Comparison of ENCODE assay signal across 19 mouse cellular contexts in the genomic region with DNA sequence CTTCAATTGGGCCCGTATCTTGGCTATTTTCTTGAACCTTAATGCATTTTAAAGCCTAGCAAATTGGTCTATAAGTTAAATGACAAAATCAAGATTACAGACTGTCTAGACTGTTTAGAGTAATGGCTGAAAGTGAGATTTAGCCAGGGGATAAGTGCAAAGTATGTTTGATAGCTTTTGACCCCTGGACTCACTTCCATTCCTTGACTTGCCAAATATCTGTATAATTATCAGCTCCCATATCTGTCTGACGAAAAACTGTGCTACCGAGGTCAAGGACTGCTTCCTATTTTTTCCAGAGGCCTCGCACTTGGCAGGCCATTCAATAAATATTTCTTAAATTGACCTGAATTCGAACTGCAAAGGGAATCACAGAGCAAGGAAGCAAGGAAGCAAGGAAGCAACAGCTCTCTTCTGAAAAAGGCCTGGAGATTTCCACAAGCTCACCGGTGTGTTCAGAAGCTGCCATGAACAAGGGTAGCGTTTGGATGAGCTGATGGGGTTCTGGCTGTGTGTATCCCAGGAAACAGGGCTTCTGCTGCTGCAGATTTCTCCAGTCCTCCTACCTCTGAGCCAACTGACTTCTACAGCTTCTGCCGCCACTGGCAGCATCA.
A peak's percentile ranks its signal among the peaks of the same experiment; 100 is the strongest.
DNase-seq lines count a peak whose midpoint lies in the region; ATAC-seq lines count a peak whose summit lies in the region.
"Had no signal": no experiment of that assay in that cellular context is flagged by ENCODE, and none has a peak within 500 bp of the region (broad histone marks: within the 10 kb centered on the region; RNA-seq: fewer than 3 reads in every experiment).

No protein-coding gene starts in this region.

- H3K36me3 ChIP-seq in forebrain, embryonic 12.5 days (replicated peaks): peaks cover 61% of the 10 kb centered on the region
- peaks cover 8% of the 10 kb centered on the region for H3K36me3 ChIP-seq in forebrain, embryonic 16.5 days (ENCODE audit: control insufficient read depth, insufficient read depth)
- peaks cover 34% of the 10 kb centered on the region for H3K36me3 ChIP-seq in hindbrain, embryonic 14.5 days (replicated peaks; ENCODE audit: control insufficient read depth, insufficient read depth)
- no peaks in the 10 kb centered on the region for H3K36me3 ChIP-seq in hindbrain, embryonic 16.5 days (ENCODE audit: control insufficient read depth, insufficient read depth, low read length)
- peaks cover 16% of the 10 kb centered on the region for H3K36me3 ChIP-seq in kidney, embryonic 15.5 days
- H3K36me3 ChIP-seq: stomach, embryonic 15.5 days had no signal

- no peak overlapping the region for H3K4me2 ChIP-seq in forebrain, embryonic 12.5 days
- no peak overlapping the region for H3K4me2 ChIP-seq in forebrain, embryonic 16.5 days (ENCODE audit: low read length)
- H3K4me2 ChIP-seq in hindbrain, embryonic 14.5 days (replicated peaks): no peak overlapping the region
- no peak overlapping the region for H3K4me2 ChIP-seq in hindbrain, embryonic 16.5 days (ENCODE audit: low read length)
- H3K4me2 ChIP-seq in kidney, embryonic 15.5 days: no peak overlapping the region
- H3K4me2 ChIP-seq: stomach, embryonic 15.5 days had no signal

- WGBS in forebrain, embryonic 12.5 days: 89% methylated on average over 8 of the region's 8 CpGs
- 80% methylated on average over 8 of the region's 8 CpGs for WGBS in forebrain, embryonic 16.5 days
- 84% methylated on average over 8 of the region's 8 CpGs for WGBS in hindbrain, embryonic 14.5 days
- WGBS in hindbrain, embryonic 16.5 days: 70% methylated on average over 8 of the region's 8 CpGs
- WGBS in kidney, embryonic 15.5 days: 57% methylated on average over 8 of the region's 8 CpGs

- ATAC-seq in forebrain, embryonic 12.5 days (ENCODE audit: low FRiP score): no peak
- ATAC-seq in forebrain, embryonic 16.5 days: no peak
- no peak for ATAC-seq in hindbrain, embryonic 14.5 days (ENCODE audit: low FRiP score)
- ATAC-seq in hindbrain, embryonic 16.5 days: no peak
- ATAC-seq in kidney, embryonic 15.5 days (replicated peaks; ENCODE audit: low FRiP score): no peak
- ATAC-seq: inflammation-experienced regulatory T-cells, adult 6 months; liver, postnatal 0 days had no signal

- intact Hi-C loops in left cerebral cortex, postnatal 10 days (cut with DNase I): no loop called here

- H3K4me1 ChIP-seq in forebrain, embryonic 12.5 days: peaks cover 4% of the 10 kb centered on the region; the same call in 1 of the 2 replicates
- H3K4me1 ChIP-seq in forebrain, embryonic 16.5 days (replicated peaks; ENCODE audit: control insufficient read depth, insufficient read depth, low read length): 0 out of 2 replicates have a peak, but pooled peaks cover 4% of the 10 kb centered on the region
- H3K4me1 ChIP-seq in hindbrain, embryonic 14.5 days (replicated peaks; ENCODE audit: control insufficient read depth, insufficient read depth, low read length): 0 out of 2 replicates have a peak, but pooled peaks cover 5% of the 10 kb centered on the region
- H3K4me1 ChIP-seq in hindbrain, embryonic 16.5 days (ENCODE audit: control insufficient read depth, insufficient read depth, low read depth, low read length): no peaks in the 10 kb centered on the region
- 0 out of 2 replicates have a peak, but pooled peaks cover 6% of the 10 kb centered on the region for H3K4me1 ChIP-seq in kidney, embryonic 15.5 days

- H3K27me3 ChIP-seq in forebrain, embryonic 12.5 days: no peaks in the 10 kb centered on the region
- no peaks in the 10 kb centered on the region for H3K27me3 ChIP-seq in forebrain, embryonic 16.5 days (replicated peaks; ENCODE audit: control insufficient read depth, insufficient read depth, low read length)
- H3K27me3 ChIP-seq in hindbrain, embryonic 14.5 days (ENCODE audit: control insufficient read depth, insufficient read depth, low read length): no peaks in the 10 kb centered on the region
- H3K27me3 ChIP-seq in hindbrain, embryonic 16.5 days (replicated peaks; ENCODE audit: control insufficient read depth, insufficient read depth, low read length): no peaks in the 10 kb centered on the region
- H3K27me3 ChIP-seq in kidney, embryonic 15.5 days: no peaks in the 10 kb centered on the region
- H3K27me3 ChIP-seq: stomach, embryonic 15.5 days had no signal

- DNase-seq in hindbrain, embryonic 14.5 days (ENCODE audit: low spot score): no peak
- peak; percentile 53 for DNase-seq in kidney, postnatal 14 days
- peak; percentile 67 for DNase-seq in brain, adult 2 months (ENCODE audit: low read depth, low spot score)
- no peak for DNase-seq in left cerebral cortex, postnatal 10 days (ENCODE audit: extremely low spot score in 1 of 2, low spot score in 2 of 2)
- DNase-seq: B cell, adult 2 months; cerebellum, adult 18-20 months; cerebellum, postnatal 36 days; gastrocnemius, postnatal 14 days; heart, postnatal 4 days; liver, postnatal 0 days; lung, postnatal 36 days; right cerebral cortex, postnatal 14 days; thymus, adult 2 months had no signal

- H3K4me3 ChIP-seq in forebrain, embryonic 12.5 days (replicated peaks): no peak overlapping the region
- H3K4me3 ChIP-seq in forebrain, embryonic 16.5 days (replicated peaks; ENCODE audit: low read length): no peak overlapping the region
- H3K4me3 ChIP-seq in hindbrain, embryonic 14.5 days (replicated peaks; ENCODE audit: low read length): no peak overlapping the region
- H3K4me3 ChIP-seq in hindbrain, embryonic 16.5 days (ENCODE audit: low read length): no peak overlapping the region
- H3K4me3 ChIP-seq in kidney, embryonic 15.5 days (replicated peaks): no peak overlapping the region
- H3K4me3 ChIP-seq: stomach, embryonic 15.5 days had no signal

- H3K9ac ChIP-seq in forebrain, embryonic 12.5 days: no peak overlapping the region
- H3K9ac ChIP-seq in forebrain, embryonic 16.5 days (replicated peaks; ENCODE audit: low read depth, low read length): no peak overlapping the region
- no peak overlapping the region for H3K9ac ChIP-seq in hindbrain, embryonic 14.5 days
- H3K9ac ChIP-seq in hindbrain, embryonic 16.5 days (ENCODE audit: low read depth, low read length): no peak overlapping the region
- H3K9ac ChIP-seq in kidney, embryonic 15.5 days: no peak overlapping the region
- H3K9ac ChIP-seq: liver, postnatal 0 days; stomach, embryonic 15.5 days had no signal

- no peaks in the 10 kb centered on the region for H3K9me3 ChIP-seq in forebrain, embryonic 12.5 days
- no peaks in the 10 kb centered on the region for H3K9me3 ChIP-seq in forebrain, embryonic 16.5 days (ENCODE audit: control insufficient read depth, low read length)
- no peaks in the 10 kb centered on the region for H3K9me3 ChIP-seq in hindbrain, embryonic 14.5 days (ENCODE audit: control insufficient read depth, low read length)
- H3K9me3 ChIP-seq in hindbrain, embryonic 16.5 days (ENCODE audit: control insufficient read depth, low read length): no peaks in the 10 kb centered on the region
- H3K9me3 ChIP-seq in kidney, embryonic 15.5 days (replicated peaks): no peaks in the 10 kb centered on the region
- H3K9me3 ChIP-seq: stomach, embryonic 15.5 days had no signal

- 0 out of 2 replicates have a peak overlapping the region, but pooled peaks have one; percentile 8 for H3K27ac ChIP-seq in forebrain, embryonic 12.5 days
- H3K27ac ChIP-seq in forebrain, embryonic 16.5 days (ENCODE audit: low read length): no peak overlapping the region
- H3K27ac ChIP-seq in hindbrain, embryonic 14.5 days: 0 out of 2 replicates have a peak overlapping the region, but pooled peaks have one; percentile 23
- no peak overlapping the region for H3K27ac ChIP-seq in hindbrain, embryonic 16.5 days (ENCODE audit: low read depth, low read length)
- H3K27ac ChIP-seq in kidney, embryonic 15.5 days: no peak overlapping the region
- H3K27ac ChIP-seq: stomach, embryonic 15.5 days had no signal

Comparison
In these comparisons a context has a peak if more than half of its experiments do, and no peak if none do; other contexts are left out.
1. H3K27ac ChIP-seq: peak in forebrain, embryonic 12.5 days (single experiment) and hindbrain, embryonic 14.5 days (single experiment); none in forebrain, embryonic 16.5 days (single experiment), hindbrain, embryonic 16.5 days (single experiment) and kidney, embryonic 15.5 days (single experiment).
2. DNase-seq: peak in kidney, postnatal 14 days (single experiment) and brain, adult 2 months (single experiment); none in hindbrain, embryonic 14.5 days (single experiment) and left cerebral cortex, postnatal 10 days (0 of 2).